Mouse (Mus musculus) midbrain, embryonic 14.5 days (tissue): ENCODE measurements around the gene Als2cl. TPM values are rescaled to one million over a fixed set of nuclear protein-coding genes. Genes with fewer than 3 reads are reported as not detected.

Experiments used
- ATAC-seq: fragments of 200-750 bp; cut with Nextera tagmentation; 2 replicates; pipeline ENCODE4 v1.8.0; 2017; ENCODE audit warnings: moderate number of reproducible peaks, moderate library complexity; ENCODE audit not compliant: low FRiP score, low TSS enrichment
- DNase-seq: peaks from one replicate; pipeline ENCODE4 v3.0.0-alpha.2; 2015
- H3K27ac ChIP-seq: fragments of 300-500 bp; sonication (generic); replicated peaks from 2 replicates; pipeline ENCODE4 v1.5.1; 2014; ENCODE audit warnings: mild to moderate bottlenecking, low read depth, low read length, moderate library complexity
- H3K27me3 ChIP-seq: fragments of 300-500 bp; sonication (generic); 2 replicates; pipeline ENCODE4 v1.6.1; 2014; ENCODE audit warnings: low read length, control low read depth, mixed read lengths; ENCODE audit not compliant: control insufficient read depth, insufficient read depth
- H3K36me3 ChIP-seq: fragments of 300-500 bp; sonication (generic); 2 replicates; pipeline ENCODE4 v1.6.1; 2014; ENCODE audit warnings: low read length, control low read depth; ENCODE audit not compliant: control insufficient read depth, insufficient read depth
- H3K4me1 ChIP-seq: fragments of 300-500 bp; sonication (generic); 2 replicates; pipeline ENCODE4 v1.6.1; 2014; ENCODE audit warnings: mild to moderate bottlenecking, antibody characterized with exemption, low read length, control low read depth; ENCODE audit not compliant: control insufficient read depth, insufficient read depth
- H3K4me2 ChIP-seq: fragments of 300-500 bp; sonication (generic); 2 replicates; pipeline ENCODE4 v1.6.1; 2014; ENCODE audit warnings: mild to moderate bottlenecking, low read length, moderate library complexity
- H3K4me3 ChIP-seq: fragments of 300-500 bp; sonication (generic); replicated peaks from 2 replicates; pipeline ENCODE4 v1.5.1; 2014; ENCODE audit warnings: low read depth, low read length
- H3K9ac ChIP-seq: fragments of 300-500 bp; sonication (generic); replicated peaks from 2 replicates; pipeline ENCODE4 v1.6.1; 2014; ENCODE audit warnings: mild to moderate bottlenecking, low read length, moderate library complexity
- H3K9me3 ChIP-seq: fragments of 300-500 bp; sonication (generic); 2 replicates; pipeline ENCODE4 v1.6.1; 2016; ENCODE audit warnings: low read length, control low read depth, mixed read lengths; ENCODE audit not compliant: control insufficient read depth
- WGBS: fragments of 180-500 bp; shearing (Covaris S2); extraction: QIAGEN DNeasy Blood & Tissue Kit; methylation state at CpG from one replicate; pipeline ENCODE4 v1.1.7; 2014; 5-methylcytosine and 5-hydroxymethylcytosine counted together
- polyA plus RNA-seq: library from polyadenylated mRNA; unstranded; fragments of >200 nt; fragmentation: Nextera tagmentation; extraction: Ambion mirVana; gene quantifications from 2 replicates; pipeline ENCODE4 v1.2.1, GENCODE M21; 2014

The Als2cl gene
- polyA plus RNA-seq, 1 experiment from 2014 or later = 0.72 TPM

GRCm38 (mm10) chr9:110890026-110890783, 10.5 kb downstream of the Als2cl start:
- 13% methylated on average over 21 of the region's 21 CpGs for WGBS
- H3K27ac ChIP-seq = no peak overlapping the region
- no peaks in the 10 kb centered on the region for H3K4me1 ChIP-seq
- no peak overlapping the region; the same call in 1 of the 2 replicates for H3K9ac ChIP-seq
- no peaks in the 10 kb centered on the region for H3K27me3 ChIP-seq
- no peak overlapping the region for H3K4me3 ChIP-seq
- H3K4me2 ChIP-seq = no peak overlapping the region
- DNase-seq (no peak), ATAC-seq (no peak)
- H3K9me3 ChIP-seq = no peaks in the 10 kb centered on the region
- no peaks in the 10 kb centered on the region for H3K36me3 ChIP-seq

- DNase-seq (no peak), ATAC-seq (no peak)
- no peaks in the 10 kb centered on the region for H3K9me3 ChIP-seq
- no peak overlapping the region for H3K4me3 ChIP-seq
- no peaks in the 10 kb centered on the region for H3K36me3 ChIP-seq
- 82% methylated on average over 12 of the region's 12 CpGs for WGBS
- no peak overlapping the region for H3K4me2 ChIP-seq
- H3K9ac ChIP-seq = no peak overlapping the region
- no peaks in the 10 kb centered on the region for H3K27me3 ChIP-seq
- H3K4me1 ChIP-seq = no peaks in the 10 kb centered on the region
- H3K27ac ChIP-seq = no peak overlapping the region
These were observed 11.6 kb downstream of the Als2cl start for GRCm38 (mm10) chr9:110891077-110891828.

GRCm38 (mm10) chr9:110892552-110892951, 12.9 kb downstream of the Als2cl start:
- no peak overlapping the region for H3K4me3 ChIP-seq
- no peak overlapping the region for H3K4me2 ChIP-seq
- no peaks in the 10 kb centered on the region for H3K4me1 ChIP-seq
- no peaks in the 10 kb centered on the region for H3K9me3 ChIP-seq
- DNase-seq (no peak), ATAC-seq (no peak)
- no peak overlapping the region for H3K27ac ChIP-seq
- H3K36me3 ChIP-seq = no peaks in the 10 kb centered on the region
- H3K27me3 ChIP-seq = no peaks in the 10 kb centered on the region
- WGBS = 85% methylated on average over 3 of the region's 3 CpGs
- no peak overlapping the region for H3K9ac ChIP-seq

GRCm38 (mm10) chr9:110893429-110893828, 13.8 kb downstream of the Als2cl start:
- 65% methylated on average over 10 of the region's 10 CpGs for WGBS

GRCm38 (mm10) chr9:110895507-110895906, 15.8 kb downstream of the Als2cl start:
- Histone ChIP-seq H3K36me3 (no peaks in the 10 kb centered on the region), H3K4me3 (no peak overlapping the region), H3K27me3 (no peaks in the 10 kb centered on the region), H3K4me2 (no peak overlapping the region), H3K9ac (no peak overlapping the region), H3K9me3 (no peaks in the 10 kb centered on the region), H3K4me1 (no peaks in the 10 kb centered on the region), H3K27ac (no peak overlapping the region)
- DNase-seq (no peak), ATAC-seq (no peak)
- 57% methylated on average over 5 of the region's 5 CpGs for WGBS

More at GRCm38 (mm10) chr9:110893429-110893828, 13.8 kb downstream of the Als2cl start:
- Histone ChIP-seq H3K4me1 (no peaks in the 10 kb centered on the region), H3K9ac (no peak overlapping the region), H3K36me3 (no peaks in the 10 kb centered on the region), H3K9me3 (no peaks in the 10 kb centered on the region), H3K4me2 (no peak overlapping the region), H3K27me3 (no peaks in the 10 kb centered on the region), H3K4me3 (no peak overlapping the region), H3K27ac (no peak overlapping the region)
- ATAC-seq = no peak
- DNase-seq = no peak

GRCm38 (mm10) chr9:110895994-110896393, 16.3 kb downstream of the Als2cl start:
- no peak for ATAC-seq
- no peak overlapping the region for H3K9ac ChIP-seq
- H3K36me3 ChIP-seq = no peaks in the 10 kb centered on the region
- 27% methylated on average over 7 of the region's 7 CpGs for WGBS
- no peak overlapping the region for H3K27ac ChIP-seq
- no peaks in the 10 kb centered on the region for H3K27me3 ChIP-seq
- H3K4me2 ChIP-seq = peak overlapping the region; percentile 30
- H3K9me3 ChIP-seq = no peaks in the 10 kb centered on the region
- H3K4me1 ChIP-seq = no peaks in the 10 kb centered on the region
- peak; percentile 25 for DNase-seq
- H3K4me3 ChIP-seq = no peak overlapping the region

- 11% methylated on average over 6 of the region's 6 CpGs for WGBS
- no peak overlapping the region for H3K9ac ChIP-seq
- H3K36me3 ChIP-seq = no peaks in the 10 kb centered on the region
- no peaks in the 10 kb centered on the region for H3K4me1 ChIP-seq
- H3K9me3 ChIP-seq = no peaks in the 10 kb centered on the region
- H3K27me3 ChIP-seq = no peaks in the 10 kb centered on the region
- DNase-seq (peak; percentile 13), ATAC-seq (no peak)
- no peak overlapping the region for H3K27ac ChIP-seq
- H3K4me2 ChIP-seq = peak overlapping the region; percentile 30; the same call in 1 of the 2 replicates
- no peak overlapping the region for H3K4me3 ChIP-seq
These were observed 16.9 kb downstream of the Als2cl start for GRCm38 (mm10) chr9:110896595-110896994.

GRCm38 (mm10) chr9:110899451-110900008, 19.9 kb downstream of the Als2cl start:
- H3K9me3 ChIP-seq = no peaks in the 10 kb centered on the region
- H3K27me3 ChIP-seq = no peaks in the 10 kb centered on the region
- 64% methylated on average over 10 of the region's 10 CpGs for WGBS
- no peak overlapping the region for H3K27ac ChIP-seq
- DNase-seq (no peak), ATAC-seq (no peak)
- H3K9ac ChIP-seq = no peak overlapping the region
- no peaks in the 10 kb centered on the region for H3K4me1 ChIP-seq
- H3K36me3 ChIP-seq = no peaks in the 10 kb centered on the region
- no peak overlapping the region for H3K4me2 ChIP-seq
- no peak overlapping the region for H3K4me3 ChIP-seq
